Mouse (Mus musculus) forebrain, embryonic 14.5 days (tissue): Measurements from ENCODE around the gene Exosc6. TPM values are rescaled to one million over a fixed set of nuclear protein-coding genes. Genes with fewer than 3 reads are reported as not detected.
"Not testable (repeated sequence)": the region's sequence is repeated elsewhere in the genome, so short reads cannot be mapped to it uniquely, and the experiment has no call there.

ENCODE experiments used
- ATAC-seq: fragments of 200-750 bp; cut with Nextera tagmentation; 2 replicates; pipeline ENCODE4 v1.8.0; 2017; ENCODE audit warnings: mild to moderate bottlenecking, moderate library complexity
- DNase-seq: peaks from one replicate; pipeline ENCODE4 v3.0.0-alpha.2; 2015; ENCODE audit warnings: low spot score
- H3K27ac ChIP-seq: fragments of 300-500 bp; sonication (generic); 2 replicates; pipeline ENCODE4 v1.5.1; 2014; ENCODE audit warnings: low read depth, mild to moderate bottlenecking, control low read depth, low read length, moderate library complexity
- H3K27me3 ChIP-seq: fragments of 300-500 bp; sonication (generic); replicated peaks from 2 replicates; pipeline ENCODE4 v1.6.1; 2014; ENCODE audit warnings: low read length, control low read depth, mixed read lengths; ENCODE audit not compliant: control insufficient read depth, insufficient read depth
- H3K36me3 ChIP-seq: fragments of 300-500 bp; sonication (generic); 2 replicates; pipeline ENCODE4 v1.6.1; 2014; ENCODE audit warnings: low read length, control low read depth; ENCODE audit not compliant: control insufficient read depth, insufficient read depth
- H3K4me1 ChIP-seq: fragments of 300-500 bp; sonication (generic); 2 replicates; pipeline ENCODE4 v1.6.1; 2014; ENCODE audit warnings: antibody characterized with exemption, low read length, control low read depth; ENCODE audit not compliant: control insufficient read depth, insufficient read depth
- H3K4me2 ChIP-seq: fragments of 300-500 bp; sonication (generic); 2 replicates; pipeline ENCODE4 v1.6.1; 2014; ENCODE audit warnings: mild to moderate bottlenecking, control low read depth, low read length
- H3K4me3 ChIP-seq: fragments of 300-500 bp; sonication (generic); 2 replicates; pipeline ENCODE4 v1.5.1; 2014; ENCODE audit warnings: low read depth, low read length, control low read depth
- H3K9ac ChIP-seq: fragments of 300-500 bp; sonication (generic); 2 replicates; pipeline ENCODE4 v1.6.1; 2014; ENCODE audit warnings: mild to moderate bottlenecking, low read length, control low read depth, moderate library complexity
- H3K9me3 ChIP-seq: fragments of 300-500 bp; sonication (generic); replicated peaks from 2 replicates; pipeline ENCODE4 v1.6.1; 2016; ENCODE audit warnings: low read length, control low read depth, mixed read lengths; ENCODE audit not compliant: control insufficient read depth
- WGBS: fragments of 180-500 bp; shearing (Covaris S2); extraction: QIAGEN DNeasy Blood & Tissue Kit; methylation state at CpG from one replicate; pipeline ENCODE4 v1.1.7; 2014; 5-methylcytosine and 5-hydroxymethylcytosine counted together
- microRNA-seq: library from miRNA; unstranded; fragments of <30 nt; microRNA quantifications from one replicate; pipeline ENCODE4, GENCODE M21; 2016
- polyA plus RNA-seq: library from polyadenylated mRNA; unstranded; fragments of >200 nt; fragmentation: Nextera tagmentation; extraction: Ambion mirVana; gene quantifications from 2 replicates; pipeline ENCODE4 v1.2.1, GENCODE M21; 2014

Gene Exosc6
- polyA plus RNA-seq, 1 experiment from 2014 or later: not detected

DNA sequence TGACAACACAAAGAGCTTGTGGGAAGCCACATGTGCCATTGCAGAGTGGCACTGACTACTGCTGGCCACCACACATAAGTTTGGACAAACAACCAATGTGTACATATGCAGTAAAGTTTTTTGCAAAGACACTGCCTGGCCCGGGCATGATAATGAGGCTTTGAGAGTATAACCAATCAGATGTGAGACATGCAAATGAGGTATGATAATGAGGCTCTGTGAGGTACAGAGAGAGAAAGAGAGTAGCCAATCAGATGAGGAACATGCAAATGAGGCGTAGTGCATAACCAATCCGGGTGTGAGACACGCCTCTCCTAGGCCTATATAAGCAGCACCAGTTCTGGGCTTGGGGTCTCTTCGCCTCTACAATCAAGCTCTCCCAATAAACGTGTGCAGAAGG is 36.2 kb downstream of the Exosc6 start, which contains the start of gene Clec18a:
Gene Clec18a, minus strand, starts transcription at position 101 of the 400 bp plus-strand sequence.
- not testable (repeated sequence) for H3K27ac ChIP-seq, DNase-seq, H3K4me2 ChIP-seq, H3K9ac ChIP-seq, H3K4me3 ChIP-seq, H3K27me3 ChIP-seq, H3K4me1 ChIP-seq, H3K36me3 ChIP-seq, H3K9me3 ChIP-seq, ATAC-seq
- WGBS: 86% methylated on average over 5 of the region's 6 CpGs

DNA sequence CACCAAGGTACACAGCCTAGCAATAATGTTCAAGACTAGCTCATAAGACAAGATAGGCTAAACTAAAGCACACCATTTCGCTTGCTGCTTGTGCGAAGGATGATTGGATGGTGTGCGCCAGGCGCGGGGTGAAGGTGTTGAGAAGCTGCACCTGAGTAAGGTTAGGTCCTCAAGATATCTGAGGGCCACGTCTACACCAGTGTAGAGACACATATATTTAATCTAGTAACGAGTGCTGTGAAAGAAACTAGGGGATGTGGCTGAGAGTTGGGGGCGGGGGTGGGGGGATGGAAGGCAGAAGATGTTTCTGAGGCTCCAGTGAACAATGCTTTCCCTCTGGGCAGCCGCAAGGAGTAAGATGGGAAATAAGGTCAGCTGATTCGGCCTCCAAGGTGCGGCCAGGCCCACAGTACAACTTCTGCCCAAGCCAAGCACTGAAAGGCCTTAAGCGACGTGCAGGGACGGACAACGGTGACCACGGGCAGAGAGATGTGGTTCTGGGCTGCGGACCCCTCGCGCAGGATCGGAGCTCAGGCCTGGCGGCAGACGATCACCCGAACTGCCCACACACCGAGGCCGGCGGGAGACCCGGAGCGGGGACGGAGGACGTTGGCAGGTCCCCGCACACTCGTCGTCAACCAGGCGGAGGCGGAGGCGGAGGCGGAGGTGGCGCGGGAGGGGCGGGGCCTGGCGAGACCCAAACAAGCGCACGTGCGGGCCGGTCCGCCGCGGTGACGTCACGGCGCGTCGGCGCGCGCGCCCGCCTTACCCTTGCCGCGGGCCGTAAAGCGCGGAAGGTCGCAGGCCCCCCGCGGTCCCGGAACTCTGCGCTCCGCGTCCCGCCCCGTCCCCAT is 38.0 kb downstream of the Exosc6 start, which contains the start of gene Pdpr:
Gene Pdpr, plus strand, starts transcription at position 766 of the 854 bp plus-strand sequence.
- H3K4me3 ChIP-seq: peak within 1 kb of the TSS; percentile 52
- no peaks in the 10 kb centered on the region for H3K36me3 ChIP-seq
- H3K4me2 ChIP-seq: peak within 1 kb of the TSS; percentile 79
- H3K9me3 ChIP-seq: no peaks in the 10 kb centered on the region
- peak within 1 kb of the TSS; percentile 72 for H3K9ac ChIP-seq
- H3K27ac ChIP-seq: peak within 1 kb of the TSS; percentile 48; the same call in 1 of the 2 replicates
- WGBS: 6% methylated on average over 54 of the region's 72 CpGs
- 0 out of 2 replicates have a peak, but pooled peaks cover 6% of the 10 kb centered on the region for H3K4me1 ChIP-seq
- no peaks in the 10 kb centered on the region for H3K27me3 ChIP-seq
- DNase-seq (peak; percentile 91), ATAC-seq (peak; percentile 96)

DNA sequence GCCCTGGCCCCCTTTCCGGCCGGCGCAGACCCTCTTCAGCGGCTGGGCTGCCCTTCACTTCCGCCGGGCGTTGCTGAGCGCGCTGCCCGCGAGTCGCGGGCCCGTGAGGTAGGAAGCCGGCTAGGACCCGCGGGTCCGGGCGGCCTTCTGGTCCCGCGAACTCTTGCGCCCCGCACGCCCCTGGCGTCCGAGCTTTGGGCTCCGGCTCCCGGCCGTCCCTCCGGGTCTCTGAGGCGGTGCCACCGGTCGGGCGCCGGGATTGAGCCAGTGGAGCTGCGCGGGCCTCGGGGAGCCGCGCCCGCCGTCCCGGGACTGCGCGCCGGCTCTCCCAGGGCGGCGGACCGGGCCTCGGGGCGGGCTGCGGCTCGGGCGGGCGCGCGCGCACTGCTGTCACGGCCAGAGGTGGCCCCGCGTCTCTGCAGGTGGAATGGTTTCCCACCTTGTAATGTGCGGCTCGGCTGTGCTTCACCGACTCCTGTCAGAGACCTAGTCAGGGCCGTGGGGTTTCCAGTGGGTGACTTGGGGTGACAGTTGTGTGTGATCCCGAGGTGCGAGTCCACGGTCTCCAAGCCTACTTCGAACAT is 38.7 kb downstream of the Exosc6 start:
- H3K9ac ChIP-seq: peak overlapping the region; percentile 72
- not testable (repeated sequence) for H3K27ac ChIP-seq, H3K4me1 ChIP-seq, H3K36me3 ChIP-seq, H3K27me3 ChIP-seq, H3K9me3 ChIP-seq
- peak overlapping the region; percentile 52 for H3K4me3 ChIP-seq
- peak overlapping the region; percentile 70 for H3K4me2 ChIP-seq
- peak; percentile 3 for DNase-seq
- ATAC-seq: peak; percentile 70
- WGBS: 2% methylated on average over 19 of the region's 69 CpGs

Small RNA genes lying within 50 kb of the gene (microRNA-seq; reads per million reads assigned to microRNA genes)
- gene Gm24103 (not detected), gene Mir3473d (0.40 reads per million)

Other genes starting within 250 kb of the Exosc6 start
- gene Cog4, start 209.7 kb upstream of the Exosc6 start, polyA plus RNA-seq: 56.1 and 61.5 TPM in 2 replicates
- 98.5 and 111 TPM in 2 replicates for gene Sf3b3, start 209.6 kb upstream of the Exosc6 start, polyA plus RNA-seq
- gene Fuk, start 153.9 kb upstream of the Exosc6 start, polyA plus RNA-seq: 5.5 and 5.7 TPM in 2 replicates
- 12.5 and 16.1 TPM in 2 replicates for gene St3gal2, start 136.4 kb upstream of the Exosc6 start, polyA plus RNA-seq
- gene Ddx19a, start 58.5 kb upstream of the Exosc6 start, polyA plus RNA-seq: 15.8 and 16.7 TPM in 2 replicates
- 7.0 and 7.2 TPM in 2 replicates for gene Ddx19b, start 24.6 kb upstream of the Exosc6 start, polyA plus RNA-seq
- gene Aars, start 23.2 kb upstream of the Exosc6 start, polyA plus RNA-seq: 61.8 and 64.7 TPM in 2 replicates
- gene Clec18a, start 36.1 kb downstream of the Exosc6 start, polyA plus RNA-seq: 0.42 and 0.61 TPM in 2 replicates
- gene Pdpr, start 38.3 kb downstream of the Exosc6 start, polyA plus RNA-seq: 6.7 and 7.7 TPM in 2 replicates
- 65.2 and 66.1 TPM in 2 replicates for gene Glg1, start 202.9 kb downstream of the Exosc6 start, polyA plus RNA-seq
- gene Rfwd3, start 243.9 kb downstream of the Exosc6 start, polyA plus RNA-seq: 34.4 and 35.3 TPM in 2 replicates